Mouse (Mus musculus) T-helper 2 cell (primary cell): ENCODE data around the gene Cdh15.

Experiments
- in situ Hi-C: fragments of 300-600 bp; cut with MboI, MseI; formaldehyde crosslinking; loops from one replicate; pipeline ENCODE4 v1.15.1; 2025; ENCODE audit warnings: high pct_unique_total_duplicates

Gene Cdh15

GRCm38 (mm10) chr8:122836696-122837095 is 11.1 kb upstream of the Cdh15 start:
- in situ Hi-C loops, result loop anchor here (10.0 kb wide), 1 partner anchor 332 kb away; no protein-coding TSS in a partner anchor

GRCm38 (mm10) chr8:122844161-122844560 is 3.6 kb upstream of the Cdh15 start:
- in situ Hi-C loops, result no loop called here

GRCm38 (mm10) chr8:122845662-122846061 is 2.1 kb upstream of the Cdh15 start:
- in situ Hi-C loops, result no loop called here

- in situ Hi-C loops, result no loop called here
These were observed 1.6 kb downstream of the Cdh15 start for GRCm38 (mm10) chr8:122849152-122849910.

- in situ Hi-C loops, result no loop called here
These were observed 3.0 kb downstream of the Cdh15 start for GRCm38 (mm10) chr8:122850641-122851240.

- in situ Hi-C loops, result no loop called here
These were observed 4.2 kb downstream of the Cdh15 start for GRCm38 (mm10) chr8:122851692-122852545.

- in situ Hi-C loops, result no loop called here
These were observed 4.8 kb downstream of the Cdh15 start for GRCm38 (mm10) chr8:122852546-122852905.

GRCm38 (mm10) chr8:122853340-122853771 is 5.6 kb downstream of the Cdh15 start:
- in situ Hi-C loops, result no loop called here

GRCm38 (mm10) chr8:122854388-122854787 is 6.6 kb downstream of the Cdh15 start:
- in situ Hi-C loops, result no loop called here

- in situ Hi-C loops, result no loop called here
These were observed 7.4 kb downstream of the Cdh15 start for GRCm38 (mm10) chr8:122855123-122855522.

GRCm38 (mm10) chr8:122856288-122856687 is 8.5 kb downstream of the Cdh15 start:
- in situ Hi-C loops, result no loop called here

GRCm38 (mm10) chr8:122859843-122860242 is 12.1 kb downstream of the Cdh15 start:
- in situ Hi-C loops, result no loop called here

- in situ Hi-C loops, result no loop called here
These were observed 17.0 kb downstream of the Cdh15 start for GRCm38 (mm10) chr8:122864719-122865129.

GRCm38 (mm10) chr8:122865441-122865840 is 17.7 kb downstream of the Cdh15 start:
- in situ Hi-C loops, result no loop called here

GRCm38 (mm10) chr8:122866231-122866630 is 18.5 kb downstream of the Cdh15 start:
- in situ Hi-C loops, result no loop called here

GRCm38 (mm10) chr8:122867982-122868381 is 20.2 kb downstream of the Cdh15 start:
- in situ Hi-C loops, result no loop called here

GRCm38 (mm10) chr8:122870377-122870863 is 22.7 kb downstream of the Cdh15 start:
- in situ Hi-C loops, result no loop called here

- in situ Hi-C loops, result no loop called here
These were observed 23.9 kb downstream of the Cdh15 start for GRCm38 (mm10) chr8:122871663-122872062.

GRCm38 (mm10) chr8:122873171-122873570 is 25.4 kb downstream of the Cdh15 start:
- in situ Hi-C loops, result no loop called here

- in situ Hi-C loops, result no loop called here
These were observed 27.4 kb downstream of the Cdh15 start for GRCm38 (mm10) chr8:122875186-122875585.

GRCm38 (mm10) chr8:122878231-122878630 is 30.5 kb downstream of the Cdh15 start:
- in situ Hi-C loops, result no loop called here

GRCm38 (mm10) chr8:122880302-122880701 is 32.5 kb downstream of the Cdh15 start:
- in situ Hi-C loops, result no loop called here
